Mouse (Mus musculus) cerebellum, adult 2 months (tissue): ENCODE results near the gene Fam71a. TPM values are rescaled to one million over a fixed set of nuclear protein-coding genes. Genes with fewer than 3 reads are reported as not detected.

Experiments used
- DNase-seq, 2 experiments: peaks; one replicate each; pipeline ENCODE4 v3.0.0; 2021
- H3K27ac ChIP-seq: fragments of 200-500 bp; 2 replicates; pipeline ENCODE4 v1.5.1; 2012; ENCODE audit warnings: low read length, control low read depth, inconsistent platforms; ENCODE audit not compliant: insufficient read depth
- H3K27me3 ChIP-seq: fragments of 200-500 bp; 2 replicates; pipeline ENCODE4 v1.6.1; 2012; ENCODE audit warnings: inconsistent platforms, mild to moderate bottlenecking, low read length, moderate library complexity; ENCODE audit not compliant: control insufficient read depth, insufficient read depth
- H3K4me1 ChIP-seq: fragments of 200-500 bp; 2 replicates; pipeline ENCODE4 v1.6.1; 2011; ENCODE audit warnings: low read length; ENCODE audit not compliant: control insufficient read depth, insufficient read depth
- H3K4me3 ChIP-seq: fragments of 200-500 bp; replicated peaks from 2 replicates; pipeline ENCODE3; 2011; ENCODE audit warnings: mild to moderate bottlenecking, low read depth, low read length, control low read depth; ENCODE audit not compliant: insufficient read depth
- CTCF ChIP-seq: fragments of 200-500 bp; IDR thresholded peaks from 2 replicates; pipeline ENCODE4 v1.5.1; 2011; ENCODE audit warnings: low read depth, mild to moderate bottlenecking, control low read depth, low read length, moderate library complexity, borderline replicate concordance; ENCODE audit not compliant: insufficient read depth
- POLR2A ChIP-seq: fragments of 200-500 bp; IDR thresholded peaks from 2 replicates; pipeline ENCODE4 v1.6.1; 2011; ENCODE audit warnings: low read length, control low read depth, borderline replicate concordance; ENCODE audit not compliant: insufficient read depth
- WGBS: fragments of 180-500 bp; shearing (Covaris S2); methylation state at CpG from one replicate; pipeline ENCODE4 v1.1.7; 2018; 5-methylcytosine and 5-hydroxymethylcytosine counted together
- polyA plus RNA-seq: library from polyadenylated mRNA; depleted of rRNA; stranded (reverse); fragments of >200 nt; gene quantifications from 2 replicates; pipeline ENCODE4 v1.2.3, GENCODE M21; 2012; rRNA removed

The Fam71a gene
- polyA plus RNA-seq, result not detected in 2 replicates

GRCm38 (mm10) chr1:191164717-191165116, at the start of gene Fam71a:
Gene Fam71a, minus strand, starts transcription at chr1:191164817.
- no peak within 1 kb of the TSS for H3K27ac ChIP-seq
- 85% methylated on average over 3 of the region's 3 CpGs for WGBS
- no peaks in the 10 kb centered on the region for H3K27me3 ChIP-seq
- no peak within 1 kb of the TSS for H3K4me3 ChIP-seq
- TF ChIP-seq CTCF (no peak), POLR2A (no peak)
- DNase-seq, result no peak
- H3K4me1 ChIP-seq, result no peaks in the 10 kb centered on the region; the same call in 1 of the 2 replicates

GRCm38 (mm10) chr1:191211096-191211495, 46.5 kb upstream of the Fam71a start:
- DNase-seq, result no peak
- no peak for TF ChIP-seq CTCF
- TF ChIP-seq POLR2A, result no peak
- Histone ChIP-seq H3K4me3 (no peak overlapping the region), H3K27ac (no peak overlapping the region), H3K27me3 (no peaks in the 10 kb centered on the region; the same call in 1 of the 2 replicates), H3K4me1 (no peaks in the 10 kb centered on the region)
- 32% methylated on average over 2 of the region's 2 CpGs for WGBS

- Histone ChIP-seq H3K27ac (no peak overlapping the region), H3K4me1 (no peaks in the 10 kb centered on the region), H3K4me3 (no peak overlapping the region), H3K27me3 (no peaks in the 10 kb centered on the region; the same call in 1 of the 2 replicates)
- TF ChIP-seq CTCF (no peak), POLR2A (no peak)
- WGBS, result 84% methylated on average over 5 of the region's 5 CpGs
- no peak for DNase-seq
These were observed 41.2 kb upstream of the Fam71a start for GRCm38 (mm10) chr1:191205791-191206190.

GRCm38 (mm10) chr1:191204876-191205275, 40.3 kb upstream of the Fam71a start:
- no peak for TF ChIP-seq CTCF
- no peak for TF ChIP-seq POLR2A
- no peak for DNase-seq
- no peaks in the 10 kb centered on the region for H3K4me1 ChIP-seq
- H3K27ac ChIP-seq, result no peak overlapping the region
- H3K4me3 ChIP-seq, result no peak overlapping the region
- H3K27me3 ChIP-seq, result no peaks in the 10 kb centered on the region; the same call in 1 of the 2 replicates
- 88% methylated on average over 5 of the region's 5 CpGs for WGBS

- no peak for DNase-seq
- Histone ChIP-seq H3K4me1 (no peaks in the 10 kb centered on the region), H3K27ac (no peak overlapping the region), H3K27me3 (no peaks in the 10 kb centered on the region; the same call in 1 of the 2 replicates), H3K4me3 (no peak overlapping the region)
- TF ChIP-seq POLR2A (no peak), CTCF (no peak)
- 63% methylated on average over 2 of the region's 2 CpGs for WGBS
These were observed 38.9 kb upstream of the Fam71a start for GRCm38 (mm10) chr1:191203496-191203895.

GRCm38 (mm10) chr1:191202208-191202952, 37.8 kb upstream of the Fam71a start:
- DNase-seq, result no peak
- 87% methylated on average over 11 of the region's 11 CpGs for WGBS
- H3K4me1 ChIP-seq, result no peaks in the 10 kb centered on the region

GRCm38 (mm10) chr1:191200816-191201602, 36.4 kb upstream of the Fam71a start:
- no peaks in the 10 kb centered on the region for H3K4me1 ChIP-seq
- DNase-seq, result no peak
- TF ChIP-seq POLR2A, result no peak
- no peak for TF ChIP-seq CTCF
- H3K27ac ChIP-seq, result no peak overlapping the region
- 84% methylated on average over 9 of the region's 9 CpGs for WGBS
- H3K4me3 ChIP-seq, result no peak overlapping the region
- no peaks in the 10 kb centered on the region for H3K27me3 ChIP-seq

More at GRCm38 (mm10) chr1:191202208-191202952, 37.8 kb upstream of the Fam71a start:
- no peaks in the 10 kb centered on the region for H3K27me3 ChIP-seq
- H3K27ac ChIP-seq, result no peak overlapping the region
- no peak overlapping the region for H3K4me3 ChIP-seq
- TF ChIP-seq POLR2A, result no peak
- 0 out of 2 replicates have a peak, but pooled peaks have one; percentile 1 for TF ChIP-seq CTCF

- no peak for TF ChIP-seq POLR2A
- no peak for TF ChIP-seq CTCF
- H3K27ac ChIP-seq, result no peak overlapping the region
- DNase-seq, result no peak
- no peak overlapping the region for H3K4me3 ChIP-seq
- WGBS, result 77% methylated on average over 7 of the region's 7 CpGs
- no peaks in the 10 kb centered on the region for H3K4me1 ChIP-seq
- H3K27me3 ChIP-seq, result no peaks in the 10 kb centered on the region
These were observed 33.3 kb upstream of the Fam71a start for GRCm38 (mm10) chr1:191197916-191198315.
